Mouse (Mus musculus) adrenal gland, postnatal 4 days (tissue): Measurements from ENCODE around the gene 1700061G19Rik. TPM values are rescaled to one million over a fixed set of nuclear protein-coding genes. Genes with fewer than 3 reads are reported as not detected.

Source experiments
- DNase-seq, 2 experiments: peaks; one replicate each; pipeline ENCODE4 v3.0.0; 2021 to 2022; ENCODE audit warnings: low spot score in 2 of 2, mixed read lengths in 2 of 2
- long read RNA-seq, 2 experiments: library from polyadenylated mRNA; stranded (forward); transcript quantifications; one replicate each; pipeline ENCODE4 v2.0.0; 2021
- total RNA-seq, 2 experiments: library from RNA; stranded (reverse); gene quantifications; 2 replicates each; pipeline ENCODE4 v1.2.3; 2021

The 1700061G19Rik gene
- total RNA-seq = 1 to 10 TPM; 1.1 to 2.7 TPM
- long read RNA-seq, experiment 1, partial matches to known transcripts = 1 of 9 reads
- long read RNA-seq, experiment 1, other reads (novel, unspliced or antisense) = 8 of 9 reads
- long read RNA-seq, experiment 2, partial matches to known transcripts = 0 of 10 reads
- long read RNA-seq, experiment 2, other reads (novel, unspliced or antisense) = 9 of 10 reads

DNA sequence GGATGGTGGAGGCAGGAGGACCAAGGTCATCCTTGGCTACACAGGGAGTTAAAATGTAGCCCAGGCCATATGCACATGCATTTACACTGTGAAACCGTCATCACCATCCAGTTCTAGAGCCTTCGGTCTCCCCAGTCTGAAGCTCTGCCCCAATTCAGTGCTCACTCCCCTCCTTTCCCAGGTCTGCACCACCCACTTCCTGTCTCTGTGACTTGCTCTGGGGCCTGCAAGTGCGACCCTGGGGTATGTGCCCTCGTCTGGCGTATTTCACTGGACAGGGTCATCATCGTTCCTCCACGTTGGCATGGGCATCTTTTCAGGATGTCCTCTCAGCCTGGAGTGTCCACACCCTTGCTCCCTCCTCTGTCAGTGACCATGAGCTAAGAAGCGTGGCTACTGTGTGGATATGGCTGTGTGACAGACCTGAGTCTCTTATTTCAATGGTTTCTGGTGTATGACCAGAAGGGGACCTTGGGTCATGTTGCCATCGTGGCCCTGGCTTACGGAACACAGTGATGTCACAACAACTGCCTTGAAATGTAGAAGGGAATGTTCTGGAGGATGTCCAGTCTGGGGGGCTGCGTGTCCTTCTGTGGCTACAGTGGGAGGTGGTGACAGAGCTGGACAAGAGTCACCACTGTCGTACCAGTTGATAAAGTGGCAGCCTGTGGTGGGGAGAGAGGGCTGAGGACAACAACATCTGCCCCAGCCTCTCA lies at the start of gene 1700061G19Rik:
TSS of gene 1700061G19Rik (plus strand) at position 542 of the 716 bp plus-strand sequence.
- DNase-seq = no peak

DNA sequence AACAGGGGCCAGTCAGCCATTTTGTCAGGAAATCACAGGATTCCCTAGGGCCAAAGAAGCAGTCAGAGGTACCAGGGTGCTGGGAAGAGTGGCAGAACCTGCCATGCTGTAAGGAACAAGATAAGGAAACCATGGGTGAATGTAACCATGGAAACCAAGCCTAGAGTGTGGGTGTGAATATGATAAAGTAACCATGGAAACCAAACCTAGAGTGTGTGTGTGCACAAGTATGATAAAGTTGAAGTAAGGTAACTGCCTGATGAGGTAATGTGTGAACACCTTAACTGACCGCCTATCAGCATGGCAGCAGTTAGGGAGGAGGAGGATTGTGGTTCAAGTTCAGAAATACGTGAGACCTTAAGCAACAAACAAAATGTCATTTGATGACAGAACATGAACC lies 48.6 kb upstream of the 1700061G19Rik start:
- no peak for DNase-seq

DNA sequence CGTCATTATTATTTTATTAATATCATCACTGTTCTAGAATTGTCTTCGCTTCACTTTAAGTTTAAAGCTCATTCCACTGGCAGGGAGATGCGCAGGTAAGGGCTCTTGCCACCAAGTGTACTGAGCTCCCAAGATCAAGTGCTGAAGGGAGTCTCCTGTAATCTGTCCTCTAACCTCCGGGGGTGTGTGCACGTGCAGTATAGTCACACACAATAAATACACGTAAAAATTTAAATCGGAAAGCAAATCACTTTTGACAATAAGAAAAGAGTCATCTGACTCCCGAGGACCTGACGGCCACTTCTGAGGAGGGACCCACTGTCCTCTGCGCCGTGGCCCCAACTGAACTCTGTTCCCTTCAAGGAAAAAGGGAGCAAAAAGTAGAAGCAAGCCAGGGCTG lies 46.1 kb upstream of the 1700061G19Rik start:
- no peak for DNase-seq

DNA sequence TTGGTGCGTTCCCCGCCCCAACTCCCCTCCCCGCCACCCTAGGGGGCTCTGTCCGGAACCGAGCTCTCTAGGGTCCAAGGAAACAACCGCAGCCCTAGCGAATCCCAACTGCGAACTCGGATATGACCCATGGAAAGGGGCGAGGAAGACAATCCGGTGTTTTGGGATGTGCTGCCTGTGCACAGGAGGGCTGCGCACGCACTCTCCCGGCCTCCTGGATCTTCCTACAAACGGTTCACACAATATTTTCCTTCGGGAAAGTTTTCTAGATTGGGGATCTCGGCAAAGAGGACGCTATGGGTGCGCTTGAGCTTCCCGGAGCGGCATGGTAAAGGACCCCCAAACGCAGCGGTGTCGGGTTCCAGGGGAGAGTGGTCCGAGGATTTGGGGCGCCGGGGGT lies 45.5 kb upstream of the 1700061G19Rik start:
- DNase-seq = no peak

DNA sequence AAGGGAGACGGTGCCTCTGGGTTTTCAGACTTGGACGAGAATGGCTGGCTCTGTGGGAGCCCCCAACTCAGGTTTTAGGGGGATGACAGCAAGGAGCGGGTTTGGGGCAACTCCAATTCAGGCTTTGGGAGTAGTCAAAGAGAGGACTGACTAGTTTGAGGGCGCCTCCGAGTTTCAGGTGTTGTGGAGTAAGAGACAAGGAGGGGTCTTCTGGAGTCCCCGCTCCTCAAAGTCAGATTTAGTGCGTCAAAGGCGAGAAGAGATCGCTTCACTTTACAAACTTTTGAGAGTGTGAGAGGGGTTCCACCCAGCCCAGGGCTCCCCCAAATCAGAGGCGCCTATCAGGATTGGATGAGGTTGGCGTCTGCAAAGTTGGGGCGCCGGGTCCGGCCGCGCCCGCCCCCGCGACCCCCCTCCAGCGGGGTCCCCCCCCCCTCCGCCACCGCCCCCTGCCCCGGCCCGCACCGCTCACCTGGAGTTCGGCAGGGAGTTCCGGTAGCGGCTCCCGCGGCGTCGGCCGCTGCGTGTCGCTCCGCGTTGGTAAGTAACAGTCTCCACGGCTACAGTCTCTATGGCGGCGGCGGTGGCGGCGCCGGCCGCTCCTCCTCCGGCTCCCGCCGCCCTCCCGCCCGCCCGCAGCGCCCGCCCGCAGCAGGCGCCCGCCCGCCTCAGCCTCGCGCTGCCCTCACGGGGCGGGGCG lies 44.7 kb upstream of the 1700061G19Rik start, which contains the start of gene Rfx2:
TSS of gene Rfx2 (minus strand) at position 603 of the 700 bp plus-strand sequence.
- no peak for DNase-seq

DNA sequence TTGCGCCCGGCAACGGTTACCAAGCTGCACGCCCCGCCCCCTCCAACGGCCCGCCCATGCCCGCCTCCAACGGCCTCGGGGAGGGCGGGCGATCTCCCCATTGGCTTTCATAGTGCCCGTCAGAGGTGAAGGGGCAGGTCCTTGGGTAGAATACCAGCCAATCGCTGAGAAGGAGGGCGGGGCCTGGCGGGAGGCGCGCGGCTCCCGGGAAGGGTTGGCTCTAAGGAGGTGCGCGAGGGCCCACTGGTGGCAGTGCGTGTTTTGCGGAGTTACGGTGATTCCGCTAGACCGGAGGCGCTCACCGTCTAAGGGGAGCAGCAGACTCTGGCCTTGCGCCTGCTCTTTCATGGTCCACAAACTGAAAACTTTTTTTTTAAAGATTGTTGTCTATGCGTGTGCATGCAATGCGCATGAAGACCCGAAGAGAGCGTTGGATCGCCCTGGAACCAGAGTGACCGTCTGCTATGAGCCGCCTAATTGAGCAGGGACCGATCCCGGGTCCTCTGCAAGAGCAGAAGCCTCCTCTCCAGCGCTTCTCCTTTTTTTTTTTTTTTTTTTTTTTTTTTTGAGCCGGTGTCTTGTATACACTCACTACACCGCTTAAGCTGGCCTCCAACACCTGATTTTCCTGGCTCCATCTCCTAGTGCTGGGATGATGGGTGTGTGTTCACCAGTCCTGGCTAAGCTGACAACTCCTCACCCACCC lies 44.0 kb upstream of the 1700061G19Rik start:
- peak; percentile 95 to 98 for DNase-seq

DNA sequence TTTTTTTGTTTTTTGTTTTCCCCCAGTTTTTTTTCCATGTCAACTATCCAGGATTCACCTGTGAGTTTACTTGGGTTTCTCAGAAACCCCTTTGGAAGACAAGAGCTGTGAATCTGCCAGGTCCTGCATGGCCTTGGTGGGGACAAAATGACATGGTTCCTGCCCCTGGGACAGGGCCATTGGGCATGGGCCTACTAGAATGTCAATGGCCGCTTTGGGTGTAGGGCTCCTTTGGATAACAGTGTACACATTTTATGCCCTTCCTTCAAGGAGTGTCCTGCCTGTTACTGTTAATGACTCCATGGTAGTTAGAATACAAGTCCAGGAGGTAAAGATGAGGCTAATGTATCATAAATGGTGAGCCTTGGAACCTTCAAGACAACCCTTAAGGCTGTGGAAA lies 42.4 kb upstream of the 1700061G19Rik start:
- no peak for DNase-seq

DNA sequence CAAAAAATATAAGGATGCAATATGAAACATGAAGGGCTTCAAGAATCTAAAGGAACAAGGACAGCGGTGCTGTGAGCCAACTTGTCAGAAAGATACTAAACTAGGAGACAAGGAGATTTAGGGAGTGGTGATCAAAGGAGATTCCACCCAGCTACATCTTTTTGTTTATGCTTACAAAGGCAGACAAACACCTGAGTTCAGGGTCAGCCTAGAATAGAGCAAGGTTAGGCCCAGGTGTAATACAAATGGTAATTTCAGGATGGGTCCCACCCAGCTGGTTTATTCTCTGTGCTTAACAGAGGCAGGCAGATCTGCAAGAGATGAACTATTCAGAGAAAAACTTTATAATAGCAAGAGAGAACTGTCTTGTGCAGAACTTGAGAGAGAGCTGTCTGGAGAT lies 41.9 kb upstream of the 1700061G19Rik start:
- no peak for DNase-seq

DNA sequence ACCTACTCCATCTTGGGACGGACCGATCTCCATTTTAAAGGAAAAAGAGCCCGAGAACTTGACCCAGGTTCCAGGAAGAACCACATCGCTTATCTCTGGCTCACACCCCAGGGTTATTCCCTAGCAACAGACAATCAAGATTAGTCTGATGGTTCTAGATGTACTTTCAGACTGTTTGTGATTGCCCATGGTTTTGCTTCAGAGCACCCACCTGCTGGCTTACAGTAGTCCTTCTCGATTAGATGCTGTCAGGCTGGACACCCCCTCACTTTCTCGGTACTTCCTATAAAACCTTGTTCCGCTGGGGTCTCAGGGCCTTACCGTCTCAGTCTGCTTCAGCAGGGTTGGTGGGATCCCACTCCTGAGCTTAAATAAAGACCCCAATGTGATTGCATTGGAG lies 38.9 kb upstream of the 1700061G19Rik start:
- DNase-seq = no peak

DNA sequence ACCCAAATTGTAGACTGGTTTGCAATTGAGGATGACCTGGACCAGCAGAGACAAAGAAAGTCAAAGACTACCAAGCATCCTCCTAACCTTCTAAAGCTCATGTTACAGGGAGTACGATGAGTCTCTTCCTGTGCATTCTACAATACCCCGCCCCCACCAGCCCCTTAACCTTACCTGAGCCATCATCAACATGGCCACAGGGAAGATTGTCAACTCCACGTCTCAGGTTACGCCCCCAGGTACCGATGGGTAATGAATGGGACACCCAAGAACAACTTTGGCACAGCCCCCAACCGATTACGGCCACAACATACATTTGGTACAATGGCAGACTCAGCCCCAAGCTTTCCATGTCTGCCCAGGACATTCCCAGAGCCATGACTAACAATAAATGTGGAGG lies 34.8 kb upstream of the 1700061G19Rik start:
- DNase-seq = no peak

DNA sequence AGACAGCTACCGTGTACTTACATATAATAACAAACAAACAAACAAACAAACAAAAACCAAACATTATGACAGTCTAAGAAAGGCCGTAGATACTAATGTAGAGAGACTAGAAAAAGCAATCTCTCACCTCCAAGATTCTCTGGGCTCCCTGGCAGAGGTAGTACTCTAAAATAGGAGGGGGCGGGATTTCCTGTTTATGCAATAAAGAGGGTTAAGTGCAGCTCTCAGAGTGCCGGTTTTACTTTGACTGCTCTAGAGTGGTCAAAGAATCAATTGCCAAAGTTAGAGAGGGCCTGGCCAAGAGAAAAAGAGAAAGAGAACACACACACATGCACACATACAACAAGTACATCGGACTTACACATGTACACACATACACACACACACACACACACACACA lies 33.1 kb upstream of the 1700061G19Rik start:
- no peak for DNase-seq

DNA sequence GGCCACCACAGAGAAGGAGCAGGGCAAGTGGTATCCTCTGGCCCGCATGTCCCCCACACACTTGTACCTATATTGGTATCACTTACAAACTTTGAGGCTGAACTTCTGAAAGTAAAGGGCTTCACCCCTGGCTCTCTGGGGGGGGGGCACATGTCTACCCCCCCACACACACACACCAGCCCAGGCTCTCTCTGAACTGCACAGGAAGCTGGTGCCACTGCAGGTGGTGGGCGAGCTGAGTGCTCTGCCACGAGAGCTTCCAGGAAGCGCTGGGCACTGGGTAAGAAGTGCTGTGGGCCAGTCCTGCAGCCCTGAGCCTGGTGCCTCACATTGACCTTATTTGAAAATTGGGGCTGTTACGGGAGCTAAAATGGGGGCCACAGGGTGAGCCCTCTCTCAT lies 31.6 kb upstream of the 1700061G19Rik start:
- no peak for DNase-seq

DNA sequence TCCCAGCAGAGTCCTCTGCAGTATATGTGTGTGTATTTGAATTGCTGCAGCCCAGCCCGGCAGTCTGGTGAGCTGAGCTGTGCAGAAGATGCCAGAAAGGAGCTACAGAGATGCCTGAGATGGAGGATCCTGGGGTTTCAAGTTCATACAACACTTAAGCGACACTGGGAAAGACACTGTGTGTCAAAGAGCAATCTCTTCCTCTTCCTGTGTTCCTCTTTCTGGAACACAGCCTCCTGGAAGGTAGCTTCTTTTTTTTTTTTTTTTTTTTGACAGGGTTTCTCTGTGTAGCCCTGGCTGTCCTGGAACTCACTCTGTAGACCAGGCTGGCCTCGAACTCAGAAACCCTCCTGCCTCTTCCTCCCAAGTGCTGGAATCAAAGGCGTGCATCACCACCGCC lies 26.5 kb upstream of the 1700061G19Rik start:
- DNase-seq = no peak

DNA sequence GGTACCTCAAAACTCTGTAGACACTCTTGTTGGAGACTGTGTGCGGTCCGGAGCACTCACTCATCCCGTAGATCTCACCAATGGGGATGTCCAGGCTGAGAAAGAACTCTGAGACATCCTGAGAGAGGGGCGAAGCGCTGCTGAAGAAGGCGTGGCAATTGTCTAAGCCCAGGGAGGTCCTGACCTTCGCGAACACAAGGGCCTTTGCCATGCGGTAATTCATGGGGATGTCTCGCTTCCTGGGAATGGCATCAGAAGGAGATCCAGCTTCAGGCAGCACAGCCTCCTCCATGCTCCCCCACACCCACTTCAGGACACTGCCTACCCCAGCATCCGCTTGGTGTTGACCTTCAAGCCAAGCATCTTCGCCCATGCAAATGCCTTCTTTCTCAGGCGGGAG lies 25.6 kb upstream of the 1700061G19Rik start:
- no peak for DNase-seq

DNA sequence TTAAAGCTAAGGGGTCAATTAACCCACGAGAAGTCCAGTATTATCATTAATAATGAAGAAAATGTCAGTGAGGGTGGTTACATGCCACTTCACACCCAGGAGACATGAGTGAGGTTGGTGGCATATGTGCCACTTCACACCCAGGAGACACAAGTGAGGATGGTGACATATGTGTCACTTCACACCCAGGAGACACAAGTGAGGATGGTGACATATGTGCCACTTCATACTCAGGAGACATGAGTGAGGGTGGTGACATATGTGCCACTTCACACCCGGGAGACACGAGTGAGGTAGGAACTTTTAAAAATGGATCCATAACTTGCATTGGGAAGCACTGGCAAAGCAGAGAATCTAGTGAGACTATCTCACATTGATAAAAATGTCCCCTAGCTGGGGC lies 24.1 kb upstream of the 1700061G19Rik start:
- no peak for DNase-seq

DNA sequence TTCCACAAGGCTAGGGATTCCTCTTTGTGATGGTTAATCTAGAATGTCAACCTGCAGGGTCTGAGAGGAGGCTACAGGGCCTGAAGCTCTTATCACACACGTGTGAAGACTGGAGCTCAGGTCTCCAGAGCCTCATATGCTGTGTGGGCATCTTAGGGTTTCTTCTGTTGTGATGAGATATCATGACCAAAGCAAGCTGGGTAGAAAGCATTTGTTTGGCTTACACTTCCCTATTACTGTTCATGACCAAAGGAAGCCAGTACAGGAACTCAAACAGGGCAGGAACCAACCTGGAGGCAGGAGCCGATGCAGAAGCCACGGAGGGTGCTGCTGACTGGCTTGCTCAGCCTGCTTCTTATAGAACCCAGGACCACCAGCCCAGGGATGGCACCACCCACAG lies 19.9 kb upstream of the 1700061G19Rik start:
- no peak for DNase-seq

DNA sequence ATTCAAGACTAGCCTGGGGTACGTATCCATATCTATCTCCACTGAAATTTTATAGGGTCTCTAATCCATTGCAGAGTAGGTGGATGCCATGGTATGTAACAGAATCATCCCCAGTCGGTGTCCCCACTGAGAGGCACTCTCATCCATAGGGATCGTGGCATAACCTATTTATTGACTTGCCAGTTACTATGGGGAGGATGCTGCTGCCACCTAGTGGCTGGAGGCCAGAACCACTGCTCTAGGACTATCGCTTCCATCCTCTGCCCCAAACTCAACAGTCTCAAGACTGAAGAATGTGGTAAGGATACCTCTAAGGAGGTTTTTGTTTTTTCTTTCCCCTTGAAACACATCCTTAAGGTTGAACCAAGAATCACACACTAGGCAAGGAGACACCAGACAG lies 17.1 kb upstream of the 1700061G19Rik start:
- DNase-seq = peak; percentile 16 to 49

DNA sequence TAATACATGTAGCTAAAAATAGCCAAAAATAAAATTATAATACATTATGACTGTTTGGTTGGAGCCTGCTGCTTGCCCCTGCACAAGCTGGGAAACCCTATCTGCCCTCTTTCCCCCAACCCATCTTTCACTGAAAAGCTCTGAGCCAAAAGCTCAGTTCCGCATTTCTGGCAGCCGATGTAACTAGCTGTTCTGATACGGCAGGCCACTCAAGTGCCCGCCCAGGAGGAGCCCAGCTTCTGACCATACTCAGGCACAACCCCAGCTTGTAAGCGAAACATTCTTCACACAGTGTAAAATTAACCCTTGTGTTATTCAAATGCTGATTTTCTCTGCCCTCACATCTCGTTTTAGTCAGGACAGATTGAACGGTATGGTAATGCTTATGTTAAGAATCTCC lies 16.4 kb upstream of the 1700061G19Rik start:
- no peak for DNase-seq

DNA sequence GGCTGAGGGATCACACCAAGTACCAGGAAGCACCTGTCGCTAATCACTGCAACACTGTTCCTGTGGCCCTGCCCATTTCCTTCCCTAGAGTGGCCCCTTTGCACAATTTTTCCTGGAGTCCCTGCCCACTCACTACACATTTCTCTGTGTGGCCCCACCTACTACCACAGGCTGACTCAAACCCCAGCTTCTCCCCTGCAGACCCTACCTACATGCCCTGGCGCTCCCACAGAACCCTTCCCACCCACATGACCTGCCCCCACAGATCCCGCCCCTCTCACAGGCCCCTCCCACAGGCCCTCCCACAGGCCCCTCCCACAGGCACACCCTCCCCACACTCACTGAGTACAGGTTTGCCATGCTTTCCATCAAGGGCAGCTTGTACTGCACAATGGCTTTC lies 14.1 kb upstream of the 1700061G19Rik start:
- DNase-seq = no peak

DNA sequence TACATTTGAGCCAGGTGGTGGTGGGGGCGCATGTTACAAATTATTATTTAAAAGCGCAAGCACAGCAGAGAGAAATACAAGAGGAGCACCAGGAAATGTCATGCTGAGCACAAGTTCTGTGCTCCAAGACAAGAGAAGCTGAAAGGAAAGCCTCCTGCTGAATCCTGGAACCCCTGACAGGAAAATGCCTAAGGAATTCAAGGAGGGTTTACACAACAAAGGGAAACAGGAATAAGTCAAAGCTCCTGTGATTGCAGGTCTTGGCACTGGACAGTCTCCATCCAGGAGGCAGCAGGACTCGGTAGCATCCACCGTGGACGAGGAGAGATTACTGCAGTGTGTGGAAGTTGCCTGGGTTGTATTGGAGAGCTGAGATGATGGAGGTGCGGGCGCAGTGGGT lies 9.2 kb upstream of the 1700061G19Rik start:
- DNase-seq = no peak

DNA sequence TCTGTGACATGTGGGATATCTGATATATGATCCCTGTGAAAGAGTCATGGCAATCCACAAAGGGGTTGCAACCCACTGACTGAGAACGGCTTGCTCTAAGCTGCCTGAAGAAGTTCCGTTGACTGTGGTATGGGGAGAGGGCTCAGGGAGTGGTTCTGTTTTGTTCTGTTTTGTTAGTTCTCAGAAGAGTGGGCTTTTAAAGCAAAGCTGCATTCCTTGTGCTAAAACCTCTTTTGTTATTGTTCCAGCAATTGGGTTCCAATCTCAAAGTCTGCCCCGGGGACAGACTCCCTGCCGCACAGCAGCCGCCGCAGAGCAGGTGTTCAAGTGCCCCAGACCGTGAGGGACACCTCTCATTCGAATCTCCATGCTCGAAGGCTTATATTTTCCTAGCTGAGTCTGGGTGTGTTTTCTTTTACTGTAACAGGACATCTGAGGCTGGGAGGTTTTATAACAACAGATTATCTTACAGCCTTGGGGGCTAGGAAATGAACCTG lies 5.7 kb upstream of the 1700061G19Rik start:
- no peak for DNase-seq
